Mouse (Mus musculus) limb, embryonic 14.5 days (tissue): ENCODE measurements around the gene Nav3. TPM values are rescaled to one million over a fixed set of nuclear protein-coding genes. Genes with fewer than 3 reads are reported as not detected.

ENCODE experiments used
- ATAC-seq: fragments of 200-750 bp; cut with Nextera tagmentation; 2 replicates; pipeline ENCODE4 v1.8.0; 2017; ENCODE audit warnings: low read depth, moderate number of reproducible peaks, moderate TSS enrichment; ENCODE audit not compliant: low FRiP score
- DNase-seq: peaks from one replicate; pipeline ENCODE4 v3.0.0-alpha.2; 2015; ENCODE audit warnings: low spot score
- H3K27ac ChIP-seq: fragments of 300-500 bp; sonication (generic); replicated peaks from 2 replicates; pipeline ENCODE4 v1.5.1; 2014; ENCODE audit warnings: low read depth, mild to moderate bottlenecking, low read length, moderate library complexity, mixed read lengths
- H3K27me3 ChIP-seq: fragments of 300-500 bp; sonication (generic); 2 replicates; pipeline ENCODE4 v1.6.1; 2014; ENCODE audit warnings: low read length, mixed read lengths; ENCODE audit not compliant: control insufficient read depth, insufficient read depth
- H3K36me3 ChIP-seq: fragments of 300-500 bp; sonication (generic); 2 replicates; pipeline ENCODE4 v1.6.1; 2014; ENCODE audit warnings: mild to moderate bottlenecking, low read length, moderate library complexity, mixed read lengths; ENCODE audit not compliant: control insufficient read depth, insufficient read depth
- H3K4me1 ChIP-seq: fragments of 300-500 bp; sonication (generic); 2 replicates; pipeline ENCODE4 v1.6.1; 2014; ENCODE audit warnings: antibody characterized with exemption, low read length, mixed read lengths; ENCODE audit not compliant: control insufficient read depth, insufficient read depth
- H3K4me2 ChIP-seq: fragments of 300-500 bp; sonication (generic); replicated peaks from 2 replicates; pipeline ENCODE4 v1.6.1; 2014; ENCODE audit warnings: low read depth, mild to moderate bottlenecking, low read length, moderate library complexity; ENCODE audit not compliant: severe bottlenecking
- H3K4me3 ChIP-seq: fragments of 300-500 bp; sonication (generic); replicated peaks from 2 replicates; pipeline ENCODE4 v1.5.1; 2014; ENCODE audit warnings: low read length
- H3K9ac ChIP-seq: fragments of 300-500 bp; sonication (generic); 2 replicates; pipeline ENCODE4 v1.6.1; 2014; ENCODE audit warnings: mild to moderate bottlenecking, low read depth, low read length, moderate library complexity; ENCODE audit not compliant: severe bottlenecking
- H3K9me3 ChIP-seq: fragments of 300-500 bp; sonication (generic); 2 replicates; pipeline ENCODE4 v1.6.1; 2016; ENCODE audit warnings: low read length; ENCODE audit not compliant: control insufficient read depth
- POLR2A ChIP-seq: fragments of 200-500 bp; IDR thresholded peaks from 2 replicates; pipeline ENCODE4 v1.8.0; 2012; ENCODE audit warnings: inconsistent platforms, mild to moderate bottlenecking, moderate library complexity, borderline replicate concordance; ENCODE audit not compliant: insufficient read depth, insufficient read length; ENCODE audit errors: extremely low read depth
- WGBS: fragments of 180-500 bp; shearing (Covaris S2); extraction: QIAGEN DNeasy Blood & Tissue Kit; methylation state at CpG from one replicate; pipeline ENCODE4 v1.1.7; 2014; 5-methylcytosine and 5-hydroxymethylcytosine counted together
- polyA plus RNA-seq, 2 experiments: library from polyadenylated mRNA; depleted of rRNA in 1 of 2; stranded (reverse) in 1 of 2; unstranded in 1 of 2; fragments of >200 nt; fragmentation: Nextera tagmentation in 1 of 2; extraction: Ambion mirVana in 1 of 2; gene quantifications; 2 replicates each; pipeline versions ENCODE4 v1.2.1 to v1.2.3; 2012 to 2014

Nav3 gene
- polyA plus RNA-seq, 2 experiments: 6.6 to 7.5 TPM

- 33% methylated on average over 18 of the region's 18 CpGs for WGBS
- Histone ChIP-seq H3K9ac (no peak overlapping the region), H3K36me3 (no peaks in the 10 kb centered on the region), H3K27ac (no peak overlapping the region), H3K9me3 (no peaks in the 10 kb centered on the region), H3K27me3 (no peaks in the 10 kb centered on the region), H3K4me3 (no peak overlapping the region), H3K4me1 (no peaks in the 10 kb centered on the region), H3K4me2 (no peak overlapping the region; the same call in 1 of the 2 replicates)
- TF ChIP-seq POLR2A: no peak
- DNase-seq (no peak), ATAC-seq (no peak)
Measured at GRCm38 (mm10) chr10:109832768-109833291, 623.2 kb downstream of the Nav3 start.

GRCm38 (mm10) chr10:109806782-109807493 lies 649.1 kb downstream of the Nav3 start:
- Histone ChIP-seq H3K27ac (no peak overlapping the region), H3K4me2 (no peak overlapping the region), H3K9me3 (no peaks in the 10 kb centered on the region), H3K4me3 (no peak overlapping the region), H3K4me1 (no peaks in the 10 kb centered on the region), H3K36me3 (no peaks in the 10 kb centered on the region), H3K9ac (no peak overlapping the region), H3K27me3 (no peaks in the 10 kb centered on the region)
- 75% methylated on average over 5 of the region's 5 CpGs for WGBS
- DNase-seq (no peak), ATAC-seq (no peak)
- no peak for TF ChIP-seq POLR2A

GRCm38 (mm10) chr10:109803441-109803840 lies 652.6 kb downstream of the Nav3 start:
- no peak overlapping the region for H3K27ac ChIP-seq
- no peak overlapping the region for H3K4me2 ChIP-seq
- no peak for TF ChIP-seq POLR2A
- DNase-seq (no peak), ATAC-seq (no peak)
- no peaks in the 10 kb centered on the region for H3K27me3 ChIP-seq
- H3K9ac ChIP-seq: no peak overlapping the region
- no peaks in the 10 kb centered on the region for H3K36me3 ChIP-seq
- no peaks in the 10 kb centered on the region for H3K4me1 ChIP-seq
- H3K4me3 ChIP-seq: no peak overlapping the region
- no peaks in the 10 kb centered on the region for H3K9me3 ChIP-seq

- no peak for TF ChIP-seq POLR2A
- no peaks in the 10 kb centered on the region for H3K4me1 ChIP-seq
- H3K27ac ChIP-seq: no peak overlapping the region
- ATAC-seq (no peak), DNase-seq (no peak)
- H3K27me3 ChIP-seq: no peaks in the 10 kb centered on the region
- 67% methylated on average over 1 of the region's 1 CpGs for WGBS
- H3K36me3 ChIP-seq: no peaks in the 10 kb centered on the region
- H3K9me3 ChIP-seq: no peaks in the 10 kb centered on the region
- H3K9ac ChIP-seq: no peak overlapping the region
- H3K4me3 ChIP-seq: no peak overlapping the region
- H3K4me2 ChIP-seq: no peak overlapping the region
Measured at GRCm38 (mm10) chr10:109802236-109802635, 653.8 kb downstream of the Nav3 start.

- no peak overlapping the region for H3K4me3 ChIP-seq
- no peak for TF ChIP-seq POLR2A
- H3K27me3 ChIP-seq: no peaks in the 10 kb centered on the region
- WGBS: 83% methylated on average over 6 of the region's 6 CpGs
- no peaks in the 10 kb centered on the region for H3K9me3 ChIP-seq
- H3K27ac ChIP-seq: no peak overlapping the region
- DNase-seq (no peak), ATAC-seq (no peak)
- H3K9ac ChIP-seq: no peak overlapping the region
- no peaks in the 10 kb centered on the region for H3K36me3 ChIP-seq
- no peak overlapping the region for H3K4me2 ChIP-seq
- H3K4me1 ChIP-seq: no peaks in the 10 kb centered on the region
Measured at GRCm38 (mm10) chr10:109799246-109799645, 656.8 kb downstream of the Nav3 start.

GRCm38 (mm10) chr10:109796981-109797380 lies 659.0 kb downstream of the Nav3 start:
- Histone ChIP-seq H3K4me1 (no peaks in the 10 kb centered on the region), H3K9me3 (no peaks in the 10 kb centered on the region), H3K27me3 (no peaks in the 10 kb centered on the region), H3K9ac (no peak overlapping the region), H3K36me3 (no peaks in the 10 kb centered on the region), H3K4me3 (no peak overlapping the region), H3K27ac (no peak overlapping the region), H3K4me2 (no peak overlapping the region)
- DNase-seq (peak; percentile 35), ATAC-seq (no peak)
- WGBS: 44% methylated on average over 3 of the region's 3 CpGs
- no peak for TF ChIP-seq POLR2A
